Mouse (Mus musculus): ENCODE measurements around the gene Polr2j. TPM values are rescaled to one million over a fixed set of nuclear protein-coding genes. Genes with fewer than 3 reads are reported as not detected.
A peak's percentile ranks its signal among the peaks of the same experiment; 100 is the strongest.

The Polr2j gene
- polyA plus RNA-seq, 1 experiment from 2014 or later, result 227 TPM

GRCm38 (mm10) chr5:136082345-136082744 is 34.1 kb upstream of the Polr2j start:
- DNase-seq (ENCODE audit: low spot score) (no peak), ATAC-seq (ENCODE audit: low read depth) (no peak)
- WGBS, result 79% methylated on average over 4 of the region's 4 CpGs
- Histone ChIP-seq H3K9ac (ENCODE audit: low read depth, low read length) (no peak overlapping the region), H3K36me3 (ENCODE audit: control insufficient read depth, insufficient read depth, low read length) (no peaks in the 10 kb centered on the region), H3K27me3 (replicated peaks; ENCODE audit: control insufficient read depth, insufficient read depth, low read length) (peaks cover 6% of the 10 kb centered on the region), H3K4me1 (ENCODE audit: control insufficient read depth, insufficient read depth, low read length) (0 out of 2 replicates have a peak, but pooled peaks cover 10% of the 10 kb centered on the region), H3K4me2 (ENCODE audit: low read depth, low read length) (no peak overlapping the region), H3K4me3 (ENCODE audit: low read depth, low read length) (no peak overlapping the region), H3K27ac (replicated peaks; ENCODE audit: low read depth, low read length) (no peak overlapping the region), H3K9me3 (ENCODE audit: control insufficient read depth, low read length) (no peaks in the 10 kb centered on the region)

GRCm38 (mm10) chr5:136083669-136084107 is 32.7 kb upstream of the Polr2j start, which contains the start of gene Rasa4:
Gene Rasa4 (plus strand): TSS chr5:136083916.
- H3K9me3 ChIP-seq (ENCODE audit: control insufficient read depth, low read length), result no peaks in the 10 kb centered on the region
- ATAC-seq (ENCODE audit: low read depth) (peak; percentile 98), DNase-seq (ENCODE audit: low spot score) (peak; percentile 99)
- H3K4me2 ChIP-seq (ENCODE audit: low read depth, low read length), result peak within 1 kb of the TSS; percentile 64
- no peaks in the 10 kb centered on the region for H3K36me3 ChIP-seq (ENCODE audit: control insufficient read depth, insufficient read depth, low read length)
- H3K27ac ChIP-seq (replicated peaks; ENCODE audit: low read depth, low read length), result no peak within 1 kb of the TSS
- WGBS, result 2% methylated on average over 17 of the region's 28 CpGs
- 0 out of 2 replicates have a peak, but pooled peaks cover 10% of the 10 kb centered on the region for H3K4me1 ChIP-seq (ENCODE audit: control insufficient read depth, insufficient read depth, low read length)
- H3K27me3 ChIP-seq (replicated peaks; ENCODE audit: control insufficient read depth, insufficient read depth, low read length), result peaks cover 6% of the 10 kb centered on the region
- peak within 1 kb of the TSS; percentile 56 for H3K9ac ChIP-seq (ENCODE audit: low read depth, low read length)
- peak within 1 kb of the TSS; percentile 46 for H3K4me3 ChIP-seq (ENCODE audit: low read depth, low read length)

- DNase-seq (ENCODE audit: low spot score), result no peak
- H3K9me3 ChIP-seq (ENCODE audit: control insufficient read depth, low read length), result no peaks in the 10 kb centered on the region
- H3K27ac ChIP-seq (replicated peaks; ENCODE audit: low read depth, low read length), result no peak overlapping the region
- peak overlapping the region; percentile 56 for H3K9ac ChIP-seq (ENCODE audit: low read depth, low read length)
- H3K27me3 ChIP-seq (replicated peaks; ENCODE audit: control insufficient read depth, insufficient read depth, low read length), result peaks cover 6% of the 10 kb centered on the region
- ATAC-seq (ENCODE audit: low read depth), result peak; percentile 16
- H3K4me3 ChIP-seq (ENCODE audit: low read depth, low read length), result peak overlapping the region; percentile 46
- no peaks in the 10 kb centered on the region for H3K36me3 ChIP-seq (ENCODE audit: control insufficient read depth, insufficient read depth, low read length)
- H3K4me1 ChIP-seq (ENCODE audit: control insufficient read depth, insufficient read depth, low read length), result 0 out of 2 replicates have a peak, but pooled peaks cover 10% of the 10 kb centered on the region
- peak overlapping the region; percentile 64 for H3K4me2 ChIP-seq (ENCODE audit: low read depth, low read length)
- WGBS, result 3% methylated on average over 19 of the region's 23 CpGs
Measured at GRCm38 (mm10) chr5:136084144-136084881, 32.1 kb upstream of the Polr2j start.

- ATAC-seq (ENCODE audit: low read depth), result peak; percentile 32; the same call in 1 of the 2 replicates
Measured at GRCm38 (mm10) chr5:136084891-136085651, 31.4 kb upstream of the Polr2j start.

GRCm38 (mm10) chr5:136086290-136086689 is 30.1 kb upstream of the Polr2j start:
- Histone ChIP-seq H3K36me3 (ENCODE audit: control insufficient read depth, insufficient read depth, low read length) (no peaks in the 10 kb centered on the region), H3K27me3 (replicated peaks; ENCODE audit: control insufficient read depth, insufficient read depth, low read length) (peaks cover 6% of the 10 kb centered on the region), H3K9ac (ENCODE audit: low read depth, low read length) (no peak overlapping the region), H3K4me2 (ENCODE audit: low read depth, low read length) (no peak overlapping the region), H3K27ac (replicated peaks; ENCODE audit: low read depth, low read length) (no peak overlapping the region), H3K4me1 (ENCODE audit: control insufficient read depth, insufficient read depth, low read length) (0 out of 2 replicates have a peak, but pooled peaks cover 10% of the 10 kb centered on the region), H3K4me3 (ENCODE audit: low read depth, low read length) (no peak overlapping the region), H3K9me3 (ENCODE audit: control insufficient read depth, low read length) (no peaks in the 10 kb centered on the region)
- no peak for ATAC-seq (ENCODE audit: low read depth)
- 88% methylated on average over 8 of the region's 8 CpGs for WGBS
- no peak for DNase-seq (ENCODE audit: low spot score)

More at GRCm38 (mm10) chr5:136084891-136085651, 31.4 kb upstream of the Polr2j start:
- H3K4me3 ChIP-seq (ENCODE audit: low read depth, low read length), result peak overlapping the region; percentile 46
- H3K9ac ChIP-seq (ENCODE audit: low read depth, low read length), result peak overlapping the region; percentile 56; the same call in 1 of the 2 replicates
- H3K9me3 ChIP-seq (ENCODE audit: control insufficient read depth, low read length), result no peaks in the 10 kb centered on the region
- H3K27me3 ChIP-seq (replicated peaks; ENCODE audit: control insufficient read depth, insufficient read depth, low read length), result peaks cover 6% of the 10 kb centered on the region
- H3K4me1 ChIP-seq (ENCODE audit: control insufficient read depth, insufficient read depth, low read length), result 0 out of 2 replicates have a peak, but pooled peaks cover 10% of the 10 kb centered on the region
- DNase-seq (ENCODE audit: low spot score), result peak; percentile 77
- WGBS, result 12% methylated on average over 16 of the region's 21 CpGs
- H3K36me3 ChIP-seq (ENCODE audit: control insufficient read depth, insufficient read depth, low read length), result no peaks in the 10 kb centered on the region
- H3K27ac ChIP-seq (replicated peaks; ENCODE audit: low read depth, low read length), result no peak overlapping the region
- H3K4me2 ChIP-seq (ENCODE audit: low read depth, low read length), result peak overlapping the region; percentile 64

GRCm38 (mm10) chr5:136088821-136089575 is 27.4 kb upstream of the Polr2j start:
- WGBS, result 15% methylated on average over 14 of the region's 14 CpGs
- peaks cover 6% of the 10 kb centered on the region for H3K27me3 ChIP-seq (replicated peaks; ENCODE audit: control insufficient read depth, insufficient read depth, low read length)
- H3K4me2 ChIP-seq (ENCODE audit: low read depth, low read length), result no peak overlapping the region
- H3K9me3 ChIP-seq (ENCODE audit: control insufficient read depth, low read length), result no peaks in the 10 kb centered on the region
- DNase-seq (ENCODE audit: low spot score) (no peak), ATAC-seq (ENCODE audit: low read depth) (no peak)
- H3K36me3 ChIP-seq (ENCODE audit: control insufficient read depth, insufficient read depth, low read length), result no peaks in the 10 kb centered on the region
- no peak overlapping the region for H3K4me3 ChIP-seq (ENCODE audit: low read depth, low read length)
- no peak overlapping the region for H3K9ac ChIP-seq (ENCODE audit: low read depth, low read length)
- 0 out of 2 replicates have a peak, but pooled peaks cover 10% of the 10 kb centered on the region for H3K4me1 ChIP-seq (ENCODE audit: control insufficient read depth, insufficient read depth, low read length)
- no peak overlapping the region for H3K27ac ChIP-seq (replicated peaks; ENCODE audit: low read depth, low read length)

- Histone ChIP-seq H3K4me1 (ENCODE audit: control insufficient read depth, insufficient read depth, low read length) (no peaks in the 10 kb centered on the region), H3K4me2 (ENCODE audit: low read depth, low read length) (no peak overlapping the region), H3K36me3 (ENCODE audit: control insufficient read depth, insufficient read depth, low read length) (no peaks in the 10 kb centered on the region), H3K9ac (ENCODE audit: low read depth, low read length) (no peak overlapping the region), H3K27ac (replicated peaks; ENCODE audit: low read depth, low read length) (no peak overlapping the region), H3K27me3 (replicated peaks; ENCODE audit: control insufficient read depth, insufficient read depth, low read length) (no peaks in the 10 kb centered on the region), H3K9me3 (ENCODE audit: control insufficient read depth, low read length) (no peaks in the 10 kb centered on the region), H3K4me3 (ENCODE audit: low read depth, low read length) (no peak overlapping the region)
- ATAC-seq (ENCODE audit: low read depth) (no peak), DNase-seq (ENCODE audit: low spot score) (no peak)
- WGBS, result 65% methylated on average over 5 of the region's 5 CpGs
Measured at GRCm38 (mm10) chr5:136091927-136092326, 24.5 kb upstream of the Polr2j start.

Measured in embryonic facial prominence, embryonic 14.5 days (tissue).